Mouse (Mus musculus) testis, postnatal 10 days (tissue): ENCODE measurements around the gene Ccdc122.
"Not testable (repeated sequence)": the region's sequence is repeated elsewhere in the genome, so short reads cannot be mapped to it uniquely, and the experiment has no call there.

Source experiments
- DNase-seq: peaks from one replicate; pipeline ENCODE4 v3.0.0; 2021; ENCODE audit warnings: low spot score

The Ccdc122 gene

GRCm38 (mm10) chr14:77036226-77037046, at the start of gene Ccdc122, which contains the start of gene Lacc1:
Ccdc122 (plus strand) TSS chr14:77036772.
Lacc1 (minus strand) TSS chr14:77036904.
- DNase-seq, result peak; percentile 93

- DNase-seq, result not testable (repeated sequence)
Measured at GRCm38 (mm10) chr14:76990351-76990750, 46.2 kb upstream of the Ccdc122 start.

DNA sequence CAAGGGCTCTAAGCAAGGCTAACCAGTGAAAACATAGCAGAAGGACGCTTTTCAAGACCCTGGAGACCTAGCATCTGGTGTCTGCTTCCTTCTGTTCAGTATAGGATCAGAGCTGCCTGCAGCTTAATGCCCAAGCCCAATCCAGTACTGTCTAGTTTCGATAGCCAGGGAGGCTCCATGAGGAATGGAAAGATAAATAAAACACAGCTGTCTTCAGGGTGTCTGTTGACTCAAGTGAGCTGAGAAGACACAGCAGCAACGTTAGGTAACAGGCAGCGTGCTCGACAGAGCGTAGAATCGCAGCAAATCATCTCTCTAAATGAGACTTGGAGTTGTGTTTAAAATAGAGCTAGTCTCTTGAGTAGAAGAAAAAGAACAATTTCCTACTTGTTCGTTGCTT, 31.8 kb upstream of the Ccdc122 start:
- no peak for DNase-seq

DNA sequence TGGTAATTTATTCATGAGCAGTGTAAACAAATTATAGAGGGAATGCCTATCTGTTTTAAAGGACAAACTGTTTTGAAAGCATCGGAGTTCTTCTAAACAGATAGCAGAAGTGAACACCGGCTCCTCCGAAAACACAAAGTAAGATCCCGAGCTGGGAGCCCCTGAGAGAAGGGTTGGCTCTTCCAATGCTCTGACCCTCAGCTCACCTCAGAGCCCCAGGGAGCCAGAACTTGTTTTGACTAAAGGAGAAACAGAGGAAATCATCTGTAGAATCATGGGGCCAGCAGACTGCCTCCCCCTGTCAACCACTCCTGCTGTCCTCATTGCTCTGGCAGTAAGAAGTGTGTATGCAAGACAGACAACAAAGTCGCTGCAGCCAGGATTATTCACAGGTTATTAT, 31.0 kb upstream of the Ccdc122 start:
- no peak for DNase-seq

DNA sequence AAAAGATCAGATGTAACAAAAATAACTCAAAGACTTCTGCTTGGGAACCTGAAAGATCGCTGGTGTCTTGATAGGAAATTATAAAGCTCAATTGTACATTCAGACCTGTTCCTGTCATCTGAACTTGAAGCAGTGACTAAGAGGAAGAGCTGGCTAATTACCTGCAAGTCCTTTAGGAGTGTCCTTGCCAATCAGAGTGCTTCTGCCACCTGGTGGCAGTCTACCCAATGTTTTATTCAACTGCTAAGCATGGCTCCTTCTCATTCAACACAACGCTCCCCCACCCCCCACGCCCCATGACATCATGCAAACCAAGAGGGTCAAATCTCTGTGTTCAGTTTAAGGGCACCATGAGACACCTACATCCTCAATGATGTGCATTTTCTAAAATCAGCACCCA, 28.3 kb upstream of the Ccdc122 start:
- peak; percentile 88 for DNase-seq

- peak; percentile 80 for DNase-seq
Measured at GRCm38 (mm10) chr14:77011804-77012203, 24.8 kb upstream of the Ccdc122 start.

GRCm38 (mm10) chr14:77016783-77017182, 19.8 kb upstream of the Ccdc122 start:
- not testable (repeated sequence) for DNase-seq

- no peak for DNase-seq
Measured at GRCm38 (mm10) chr14:77017211-77017610, 19.4 kb upstream of the Ccdc122 start.

DNA sequence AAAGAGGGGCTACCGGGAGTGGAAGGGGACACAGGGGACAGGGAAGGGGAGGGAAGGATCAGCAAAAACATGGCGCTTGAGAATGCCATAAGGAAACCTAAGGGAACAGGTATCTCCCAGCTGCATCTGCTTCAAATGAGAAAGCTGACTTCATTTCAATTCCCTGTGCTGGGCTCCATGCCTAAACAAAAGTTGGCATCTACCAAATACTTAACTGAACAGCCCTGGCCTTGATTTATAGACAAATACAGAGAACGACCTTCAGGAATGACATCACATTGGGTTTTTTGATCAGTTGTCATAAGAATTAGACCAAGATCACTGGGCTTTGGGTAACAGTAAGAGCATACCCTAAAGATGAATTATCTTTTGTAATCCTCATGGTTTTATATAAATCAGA, 12.1 kb upstream of the Ccdc122 start:
- no peak for DNase-seq

DNA sequence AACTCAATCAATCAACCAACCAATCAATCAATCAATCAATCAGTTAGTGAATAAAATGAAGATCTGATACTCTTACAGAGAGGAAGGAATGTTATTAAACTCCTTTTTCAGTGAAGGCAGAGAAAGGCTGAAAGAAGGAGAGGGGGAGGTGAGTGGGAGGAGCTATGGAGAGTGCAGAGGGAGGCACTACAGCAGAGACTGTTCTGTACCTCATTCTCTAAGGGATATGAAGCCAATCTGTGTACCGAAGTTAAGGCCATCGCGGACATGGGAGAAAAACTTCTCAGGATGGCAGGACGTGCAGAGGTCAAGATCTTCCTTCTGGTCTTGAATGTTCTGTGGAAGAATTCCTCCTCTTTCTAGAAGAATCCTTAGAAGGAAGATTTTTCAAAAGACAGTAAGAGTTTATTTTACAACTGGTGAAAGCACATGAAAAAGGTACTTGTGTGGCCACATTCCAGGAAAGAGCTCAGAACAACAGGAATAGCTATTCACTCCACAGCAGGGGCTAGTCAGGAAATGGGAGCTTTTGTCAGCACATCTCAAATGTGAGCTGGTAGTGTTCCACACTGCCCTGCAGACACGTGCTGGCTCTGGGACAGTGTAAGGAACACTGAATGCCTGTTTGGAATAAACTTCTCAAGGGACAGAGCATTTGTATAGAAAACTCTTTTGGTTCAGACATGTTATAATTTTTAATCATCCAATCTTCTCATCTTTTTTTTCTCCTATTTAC, 7.1 kb upstream of the Ccdc122 start:
- no peak for DNase-seq

DNA sequence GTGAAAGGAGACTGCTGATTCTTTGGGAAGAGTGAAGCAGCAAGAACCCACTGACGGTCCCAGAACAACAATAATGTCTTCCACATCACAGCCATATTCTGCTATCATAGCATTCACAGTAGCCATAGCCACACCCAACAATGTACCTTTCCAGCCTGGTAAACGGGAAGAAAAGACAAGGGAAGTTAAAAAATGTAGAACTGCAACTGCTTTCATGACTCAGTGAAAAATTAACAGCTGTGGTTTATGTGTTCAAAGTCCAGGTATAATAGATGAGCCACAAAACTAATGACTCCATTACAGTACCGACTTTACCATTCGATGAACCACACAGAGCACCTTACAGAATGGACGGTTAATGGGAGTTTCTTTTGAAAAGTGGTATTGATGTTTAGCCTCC, 5.8 kb upstream of the Ccdc122 start:
- no peak for DNase-seq

- DNase-seq, result no peak
Measured at GRCm38 (mm10) chr14:77032433-77032832, 4.1 kb upstream of the Ccdc122 start.

- DNase-seq, result no peak
Measured at GRCm38 (mm10) chr14:77033391-77033790, 3.2 kb upstream of the Ccdc122 start.

DNA sequence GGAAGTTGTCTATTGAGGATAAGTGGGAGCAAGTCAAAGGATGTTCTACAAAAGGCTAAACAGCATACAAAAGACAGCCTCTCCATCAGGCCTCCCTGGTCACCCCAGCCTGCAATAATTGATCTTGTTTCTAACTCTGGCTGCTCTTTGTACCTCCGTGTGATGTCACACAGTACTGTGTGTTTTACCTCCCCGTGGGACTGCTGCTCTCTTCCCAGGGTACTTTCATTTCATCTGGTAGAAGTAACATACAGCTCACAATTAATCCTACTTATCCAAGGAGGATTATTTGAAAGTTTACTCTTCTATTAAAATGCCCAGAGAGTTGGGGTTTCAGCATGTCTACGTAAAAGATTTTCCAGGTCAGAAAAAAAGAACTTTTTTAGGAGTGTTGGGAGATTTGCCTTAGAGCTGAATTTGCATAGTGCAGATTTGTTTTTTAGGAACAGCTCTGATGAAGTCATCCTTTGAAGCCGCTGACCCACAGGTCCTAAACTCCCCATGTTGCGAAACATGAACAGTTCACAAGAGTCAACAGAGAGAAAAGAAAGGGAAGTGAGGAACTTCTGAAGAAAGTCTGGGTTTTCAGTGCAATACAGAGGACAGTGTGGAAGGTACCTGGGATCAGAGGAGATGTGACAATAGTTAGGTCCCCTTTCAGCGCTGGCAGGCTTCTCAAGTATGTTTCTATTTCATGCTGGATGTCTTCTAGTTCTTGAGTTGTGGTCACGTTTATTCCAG, 2.2 kb upstream of the Ccdc122 start:
- no peak for DNase-seq

DNA sequence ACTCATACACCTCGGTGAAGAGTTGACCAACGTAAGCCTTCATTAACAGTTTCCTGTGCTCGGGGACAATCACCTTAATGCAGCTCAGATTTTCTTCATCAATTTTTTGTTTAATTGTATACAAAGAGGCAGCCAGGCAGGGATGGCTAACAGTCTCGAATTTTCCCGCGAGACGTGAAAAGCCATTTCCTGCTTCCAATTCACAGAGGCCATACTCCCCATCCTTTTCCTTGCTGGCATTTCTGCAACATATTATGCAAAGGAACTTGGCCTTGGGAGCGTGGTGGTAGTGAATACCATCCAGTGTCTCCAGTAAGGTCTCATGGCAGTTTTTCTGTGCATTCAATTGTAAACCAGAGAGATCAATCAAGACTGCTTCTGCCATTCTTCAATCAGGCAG, 1.6 kb upstream of the Ccdc122 start:
- DNase-seq, result no peak

DNA sequence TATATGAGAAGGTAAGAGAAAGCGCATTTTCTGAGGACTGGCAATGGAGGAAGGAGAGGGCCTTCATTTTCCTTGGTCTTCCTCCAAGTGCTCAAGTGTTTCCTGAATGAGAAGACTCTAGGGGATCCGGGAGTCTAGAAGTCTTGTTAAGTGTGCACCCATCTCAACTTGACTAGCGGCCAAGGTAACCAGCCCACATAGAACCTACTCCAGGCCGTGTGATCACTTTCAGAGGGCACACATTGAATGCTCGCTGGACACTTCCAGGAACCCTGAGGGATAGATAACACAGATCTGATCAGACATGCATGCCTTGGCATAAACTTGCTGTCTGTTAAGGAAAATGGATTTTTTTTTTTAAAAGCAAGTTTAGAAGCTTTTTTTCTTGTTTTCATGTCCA, 758 bp downstream of the Ccdc122 start:
- DNase-seq, result no peak

GRCm38 (mm10) chr14:77037832-77038425, 1.4 kb downstream of the Ccdc122 start:
- no peak for DNase-seq

- DNase-seq, result no peak
Measured at GRCm38 (mm10) chr14:77053288-77053687, 16.7 kb downstream of the Ccdc122 start.

DNA sequence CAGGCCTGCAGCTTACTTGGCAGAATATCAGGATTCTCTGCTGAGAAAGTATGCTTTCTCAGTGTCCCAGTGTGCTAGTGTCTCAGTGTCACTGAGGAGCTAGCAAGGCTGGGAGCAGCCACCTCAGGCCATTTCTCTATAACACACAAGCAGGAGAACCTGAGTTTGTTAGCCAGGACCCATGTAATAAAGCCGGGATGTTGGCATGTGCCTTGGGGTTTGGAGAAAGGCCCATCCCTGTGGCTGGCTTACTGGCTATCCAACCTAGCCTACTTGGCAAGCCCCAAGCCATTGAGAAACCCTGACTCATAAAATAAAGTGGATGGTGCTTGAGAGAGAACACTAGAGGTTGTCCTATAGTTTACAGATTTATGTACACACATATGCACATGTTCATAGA, 32.8 kb downstream of the Ccdc122 start:
- DNase-seq, result no peak

DNA sequence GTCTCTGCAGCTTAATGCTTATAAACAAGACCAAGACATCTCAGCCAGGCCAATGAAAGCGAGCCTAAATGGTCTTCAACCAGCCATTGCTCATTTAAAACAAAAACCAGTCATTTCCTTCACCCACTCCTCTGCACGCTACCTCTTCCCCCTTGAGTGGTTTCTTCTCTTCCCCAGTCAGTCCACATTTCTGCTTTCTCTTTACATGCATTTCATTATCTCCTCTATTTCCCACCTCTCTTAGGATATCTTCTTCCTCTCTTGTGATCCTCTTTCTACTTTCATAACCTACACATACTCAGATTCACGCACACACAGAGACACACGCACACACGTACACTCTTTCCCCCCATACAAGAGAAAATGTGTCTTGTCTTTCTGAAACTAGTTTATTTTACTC, 44.7 kb downstream of the Ccdc122 start:
- DNase-seq, result no peak

- DNase-seq, result no peak
Measured at GRCm38 (mm10) chr14:77100285-77100684, 63.7 kb downstream of the Ccdc122 start.

DNA sequence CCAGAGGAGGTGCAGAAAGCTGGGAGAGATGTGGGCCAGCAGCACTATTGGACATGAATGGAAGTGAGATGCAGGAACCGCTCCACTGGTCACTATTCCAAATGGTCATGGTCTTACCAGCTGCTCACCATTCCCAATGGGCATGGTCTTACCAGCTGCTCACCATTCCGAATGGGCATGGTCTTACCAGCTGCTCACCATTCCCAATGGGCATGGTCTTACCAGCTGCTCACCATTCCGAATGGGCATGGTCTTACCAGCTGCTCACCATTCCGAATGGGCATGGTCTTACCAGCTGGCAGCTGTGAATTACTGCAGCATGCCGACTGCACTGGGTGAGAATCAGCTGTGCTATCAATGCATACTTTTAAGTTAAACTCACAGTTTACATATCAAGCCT, 74.0 kb downstream of the Ccdc122 start:
- not testable (repeated sequence) for DNase-seq
